Mouse (Mus musculus) liver, embryonic 15.5 days (tissue): ENCODE data around the gene Hic2. TPM values are rescaled to one million over a fixed set of nuclear protein-coding genes. Genes with fewer than 3 reads are reported as not detected.

Experiments
- ATAC-seq: fragments of 200-750 bp; cut with Nextera tagmentation; 2 replicates; pipeline ENCODE4 v1.8.0; 2017; ENCODE audit warnings: moderate number of reproducible peaks, mild to moderate bottlenecking, moderate library complexity; ENCODE audit not compliant: insufficient read depth
- H3K27ac ChIP-seq: fragments of 300-500 bp; sonication (generic); replicated peaks from 2 replicates; pipeline ENCODE4 v1.5.1; 2015; ENCODE audit warnings: mild to moderate bottlenecking, inconsistent platforms
- H3K27me3 ChIP-seq: fragments of 300-500 bp; sonication (generic); 2 replicates; pipeline ENCODE4 v1.6.1; 2015; ENCODE audit warnings: mild to moderate bottlenecking, inconsistent platforms
- H3K36me3 ChIP-seq: fragments of 300-500 bp; sonication (generic); replicated peaks from 2 replicates; pipeline ENCODE4 v1.6.1; 2015; ENCODE audit warnings: moderate library complexity, mild to moderate bottlenecking, inconsistent platforms
- H3K4me1 ChIP-seq: fragments of 300-500 bp; sonication (generic); replicated peaks from 2 replicates; pipeline ENCODE4 v1.6.1; 2015; ENCODE audit warnings: inconsistent platforms
- H3K4me2 ChIP-seq: fragments of 300-500 bp; sonication (generic); 2 replicates; pipeline ENCODE4 v1.6.1; 2015; ENCODE audit warnings: moderate library complexity, mild to moderate bottlenecking, inconsistent platforms
- H3K4me3 ChIP-seq: fragments of 300-500 bp; sonication (generic); replicated peaks from 2 replicates; pipeline ENCODE4 v1.5.1; 2015; ENCODE audit warnings: mild to moderate bottlenecking, inconsistent platforms
- H3K9ac ChIP-seq: fragments of 300-500 bp; sonication (generic); 2 replicates; pipeline ENCODE4 v1.6.1; 2015; ENCODE audit warnings: moderate library complexity, mild to moderate bottlenecking, inconsistent platforms
- H3K9me3 ChIP-seq: fragments of 300-500 bp; sonication (generic); replicated peaks from 2 replicates; pipeline ENCODE4 v1.6.1; 2016; ENCODE audit warnings: inconsistent platforms
- WGBS: fragments of 180-500 bp; shearing (Covaris S2); methylation state at CpG from one replicate; pipeline ENCODE4 v1.1.7; 2015; ENCODE audit warnings: mixed read lengths; ENCODE audit not compliant: insufficient replicate concordance; 5-methylcytosine and 5-hydroxymethylcytosine counted together
- polyA plus RNA-seq: library from polyadenylated mRNA; unstranded; fragments of >200 nt; fragmentation: Nextera tagmentation; extraction: Ambion mirVana; gene quantifications from 2 replicates; pipeline ENCODE4 v1.2.1, GENCODE M21; 2015

The Hic2 gene
- polyA plus RNA-seq, result 2.6 and 3.6 TPM in 2 replicates

GRCm38 (mm10) chr16:17232794-17233701, at the start of gene Hic2:
Hic2 (plus strand) TSS chr16:17233572.
- H3K27ac ChIP-seq, result peak within 1 kb of the TSS; percentile 80
- H3K4me3 ChIP-seq, result peak within 1 kb of the TSS; percentile 86
- 4% methylated on average over 59 of the region's 59 CpGs for WGBS
- ATAC-seq, result peak; percentile 86
- H3K27me3 ChIP-seq, result peaks cover 14% of the 10 kb centered on the region
- no peaks in the 10 kb centered on the region for H3K36me3 ChIP-seq
- peaks cover 53% of the 10 kb centered on the region for H3K4me1 ChIP-seq
- no peaks in the 10 kb centered on the region for H3K9me3 ChIP-seq
- peak within 1 kb of the TSS; percentile 80 for H3K9ac ChIP-seq
- peak within 1 kb of the TSS; percentile 97 for H3K4me2 ChIP-seq

- H3K27me3 ChIP-seq, result no peaks in the 10 kb centered on the region
- no peaks in the 10 kb centered on the region for H3K9me3 ChIP-seq
- no peak overlapping the region for H3K9ac ChIP-seq
- H3K27ac ChIP-seq, result no peak overlapping the region
- peaks cover 26% of the 10 kb centered on the region for H3K4me1 ChIP-seq
- peaks cover 26% of the 10 kb centered on the region for H3K36me3 ChIP-seq
- ATAC-seq, result no peak
- H3K4me2 ChIP-seq, result no peak overlapping the region
- H3K4me3 ChIP-seq, result no peak overlapping the region
Observed at GRCm38 (mm10) chr16:17185475-17185874, 47.9 kb upstream of the Hic2 start.

- H3K9ac ChIP-seq, result no peak overlapping the region
- no peaks in the 10 kb centered on the region for H3K27me3 ChIP-seq
- H3K9me3 ChIP-seq, result no peaks in the 10 kb centered on the region
- no peak overlapping the region for H3K4me2 ChIP-seq
- peaks cover 8% of the 10 kb centered on the region for H3K4me1 ChIP-seq
- WGBS, result 81% methylated on average over 4 of the region's 4 CpGs
- no peak overlapping the region for H3K4me3 ChIP-seq
- no peak overlapping the region for H3K27ac ChIP-seq
- H3K36me3 ChIP-seq, result peaks cover 17% of the 10 kb centered on the region
- ATAC-seq, result no peak
Observed at GRCm38 (mm10) chr16:17193823-17194222, 39.5 kb upstream of the Hic2 start.

- H3K4me3 ChIP-seq, result peak overlapping the region; percentile 93
- no peaks in the 10 kb centered on the region for H3K9me3 ChIP-seq
- under 1% methylated on average over 24 of the region's 24 CpGs for WGBS
- peak overlapping the region; percentile 83 for H3K27ac ChIP-seq
- peaks cover 36% of the 10 kb centered on the region for H3K4me1 ChIP-seq
- ATAC-seq, result no peak
- H3K27me3 ChIP-seq, result no peaks in the 10 kb centered on the region
- H3K9ac ChIP-seq, result peak overlapping the region; percentile 98
- H3K4me2 ChIP-seq, result peak overlapping the region; percentile 77
- H3K36me3 ChIP-seq, result 0 out of 2 replicates have a peak, but pooled peaks cover 8% of the 10 kb centered on the region
Observed at GRCm38 (mm10) chr16:17200121-17200952, 33.0 kb upstream of the Hic2 start.

- peak overlapping the region; percentile 93 for H3K4me3 ChIP-seq
- H3K27me3 ChIP-seq, result peaks cover 3% of the 10 kb centered on the region
- peak; percentile 83 for ATAC-seq
- H3K9me3 ChIP-seq, result no peaks in the 10 kb centered on the region
- H3K36me3 ChIP-seq, result 0 out of 2 replicates have a peak, but pooled peaks cover 8% of the 10 kb centered on the region
- WGBS, result 1% methylated on average over 72 of the region's 72 CpGs
- H3K4me1 ChIP-seq, result peaks cover 36% of the 10 kb centered on the region
- peak overlapping the region; percentile 98 for H3K9ac ChIP-seq
- peak overlapping the region; percentile 83 for H3K27ac ChIP-seq
- peak overlapping the region; percentile 77 for H3K4me2 ChIP-seq
Observed at GRCm38 (mm10) chr16:17200953-17201707, 32.2 kb upstream of the Hic2 start.

- Histone ChIP-seq H3K4me3 (peak overlapping the region; percentile 93), H3K9ac (no peak overlapping the region), H3K27me3 (peaks cover 12% of the 10 kb centered on the region), H3K4me1 (peaks cover 33% of the 10 kb centered on the region), H3K27ac (peak overlapping the region; percentile 19; the same call in 1 of the 2 replicates), H3K9me3 (no peaks in the 10 kb centered on the region), H3K4me2 (no peak overlapping the region; the same call in 1 of the 2 replicates), H3K36me3 (0 out of 2 replicates have a peak, but pooled peaks cover 8% of the 10 kb centered on the region)
- WGBS, result 55% methylated on average over 2 of the region's 2 CpGs
- ATAC-seq, result no peak
Observed at GRCm38 (mm10) chr16:17201977-17202376, 31.4 kb upstream of the Hic2 start.

GRCm38 (mm10) chr16:17202549-17202948, 30.8 kb upstream of the Hic2 start, which contains the start of gene Ube2l3:
Ube2l3 (minus strand) TSS chr16:17202649.
- WGBS, result 65% methylated on average over 1 of the region's 1 CpGs
- Histone ChIP-seq H3K4me2 (peak within 1 kb of the TSS; percentile 77), H3K9ac (peak within 1 kb of the TSS; percentile 98; the same call in 1 of the 2 replicates), H3K27ac (peak within 1 kb of the TSS; percentile 83), H3K9me3 (no peaks in the 10 kb centered on the region), H3K4me1 (peaks cover 33% of the 10 kb centered on the region), H3K36me3 (0 out of 2 replicates have a peak, but pooled peaks cover 7% of the 10 kb centered on the region), H3K4me3 (peak within 1 kb of the TSS; percentile 93), H3K27me3 (peaks cover 15% of the 10 kb centered on the region)
- no peak for ATAC-seq

GRCm38 (mm10) chr16:17204990-17205389, 28.4 kb upstream of the Hic2 start:
- WGBS, result 1% methylated on average over 6 of the region's 6 CpGs
- no peak overlapping the region for H3K9ac ChIP-seq
- peaks cover 36% of the 10 kb centered on the region for H3K4me1 ChIP-seq
- ATAC-seq, result no peak
- H3K36me3 ChIP-seq, result no peaks in the 10 kb centered on the region
- no peaks in the 10 kb centered on the region for H3K9me3 ChIP-seq
- no peak overlapping the region for H3K4me3 ChIP-seq
- H3K27me3 ChIP-seq, result peaks cover 39% of the 10 kb centered on the region
- no peak overlapping the region for H3K27ac ChIP-seq
- H3K4me2 ChIP-seq, result no peak overlapping the region

- H3K4me2 ChIP-seq, result peak within 1 kb of the TSS; percentile 99
- no peaks in the 10 kb centered on the region for H3K36me3 ChIP-seq
- peaks cover 27% of the 10 kb centered on the region for H3K4me1 ChIP-seq
- WGBS, result under 1% methylated on average over 85 of the region's 85 CpGs
- no peaks in the 10 kb centered on the region for H3K9me3 ChIP-seq
- H3K27ac ChIP-seq, result no peak within 1 kb of the TSS
- H3K4me3 ChIP-seq, result peak within 1 kb of the TSS; percentile 67
- peak; percentile 60 for ATAC-seq
- H3K27me3 ChIP-seq, result peaks cover 65% of the 10 kb centered on the region
- peak within 1 kb of the TSS; percentile 48 for H3K9ac ChIP-seq
Observed at GRCm38 (mm10) chr16:17208389-17209361, 24.7 kb upstream of the Hic2 start, which contains the start of gene Rimbp3. Rimbp3 (plus strand) TSS chr16:17208603.
